Comparison of ENCODE assay signal across 13 mouse cellular contexts in the genomic region with DNA sequence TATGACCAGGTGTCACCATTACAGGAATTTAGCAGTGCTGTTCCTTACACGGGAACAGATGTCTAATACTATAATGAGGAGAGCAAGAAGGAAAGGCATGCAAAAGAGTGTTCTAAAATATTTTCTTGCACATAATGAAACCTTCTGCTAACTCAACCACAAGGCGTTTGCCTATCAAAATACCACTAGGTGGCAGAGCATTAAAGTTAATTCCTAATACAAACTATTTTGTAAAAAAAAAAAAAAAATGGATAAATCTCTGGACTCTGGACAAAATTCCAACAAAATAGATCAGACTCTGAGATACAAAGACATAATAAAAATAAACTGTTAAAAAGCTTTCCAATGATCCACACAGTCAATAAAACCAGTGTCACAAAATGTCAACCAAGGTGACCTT. TPM values are rescaled to one million over a fixed set of nuclear protein-coding genes. Genes with fewer than 3 reads are reported as not detected.
A peak's percentile ranks its signal among the peaks of the same experiment; 100 is the strongest.
DNase-seq lines count a peak whose midpoint lies in the region; ATAC-seq and TF ChIP-seq lines count a peak whose summit lies in the region.
"Had no signal": no experiment of that assay in that cellular context is flagged by ENCODE, and none has a peak within 500 bp of the region (broad histone marks: within the 10 kb centered on the region; RNA-seq: fewer than 3 reads in every experiment).

No protein-coding gene starts in this region.

- peaks cover 12% of the 10 kb centered on the region; the same call in 1 of the 2 replicates for H3K36me3 ChIP-seq in midbrain, postnatal 0 days (ENCODE audit: insufficient read depth, low read length)
- peaks cover 61% of the 10 kb centered on the region for H3K36me3 ChIP-seq in midbrain, embryonic 13.5 days
- H3K36me3 ChIP-seq in stomach, postnatal 0 days (ENCODE audit: control insufficient read depth, insufficient read depth, low read length): no peaks in the 10 kb centered on the region
- H3K36me3 ChIP-seq: embryonic facial prominence, embryonic 15.5 days; G1E had no signal

- WGBS in midbrain, postnatal 0 days: 61% methylated on average over 2 of the region's 2 CpGs
- 57% methylated on average over 2 of the region's 2 CpGs for WGBS in midbrain, embryonic 13.5 days
- WGBS in stomach, postnatal 0 days: 57% methylated on average over 2 of the region's 2 CpGs

- no peak overlapping the region for H3K9ac ChIP-seq in midbrain, postnatal 0 days (replicated peaks; ENCODE audit: low read length, poor library complexity, severe bottlenecking)
- no peak overlapping the region for H3K9ac ChIP-seq in midbrain, embryonic 13.5 days (replicated peaks)
- H3K9ac ChIP-seq in stomach, postnatal 0 days (ENCODE audit: low read length): no peak overlapping the region
- H3K9ac ChIP-seq: embryonic facial prominence, embryonic 15.5 days; limb, embryonic 15.5 days; neural tube, embryonic 15.5 days had no signal

- H3K27me3 ChIP-seq in midbrain, postnatal 0 days (ENCODE audit: insufficient read depth, low read length): no peaks in the 10 kb centered on the region
- H3K27me3 ChIP-seq in midbrain, embryonic 13.5 days: no peaks in the 10 kb centered on the region
- H3K27me3 ChIP-seq in stomach, postnatal 0 days (ENCODE audit: control insufficient read depth, insufficient read depth, low read length): no peaks in the 10 kb centered on the region
- H3K27me3 ChIP-seq: embryonic facial prominence, embryonic 15.5 days; limb, embryonic 15.5 days; neural tube, embryonic 15.5 days had no signal

- H3K27ac ChIP-seq in gastrocnemius, adult 2 months: peak overlapping the region; percentile 44
- H3K27ac ChIP-seq in layer of hippocampus, adult 2 months: no peak overlapping the region
- no peak overlapping the region for H3K27ac ChIP-seq in midbrain, postnatal 0 days (ENCODE audit: low read depth, low read length)
- H3K27ac ChIP-seq in midbrain, embryonic 13.5 days: no peak overlapping the region
- H3K27ac ChIP-seq in stomach, postnatal 0 days (replicated peaks): no peak overlapping the region
- H3K27ac ChIP-seq: embryonic facial prominence, embryonic 15.5 days; limb, embryonic 15.5 days; neural tube, embryonic 15.5 days had no signal

- no peak for ATAC-seq in midbrain, postnatal 0 days (ENCODE audit: low FRiP score)
- no peak for ATAC-seq in midbrain, embryonic 13.5 days
- no peak for ATAC-seq in stomach, postnatal 0 days (ENCODE audit: low FRiP score, low TSS enrichment)

- peak; percentile 54 for TF ChIP-seq CTCF in gastrocnemius, adult 2 months (IDR thresholded peaks at IDR 0.05)
- peak; percentile 82 for TF ChIP-seq CTCF in layer of hippocampus, adult 2 months (conservative IDR thresholded peaks at IDR 0.05)
- TF ChIP-seq CTCF in midbrain, postnatal 0 days (IDR thresholded peaks at IDR 0.05): peak; percentile 68
- peak; percentile 63 for TF ChIP-seq CTCF in stomach, postnatal 0 days (IDR thresholded peaks at IDR 0.05; ENCODE audit: low read depth)

- no peak for TF ChIP-seq EP300 in stomach, postnatal 0 days (optimal IDR thresholded peaks at IDR 0.05)

- no peak overlapping the region for H3K4me2 ChIP-seq in midbrain, postnatal 0 days (ENCODE audit: low read depth, low read length, poor library complexity, severe bottlenecking)
- no peak overlapping the region for H3K4me2 ChIP-seq in midbrain, embryonic 13.5 days (replicated peaks)
- H3K4me2 ChIP-seq in stomach, postnatal 0 days (replicated peaks; ENCODE audit: low read depth): no peak overlapping the region
- H3K4me2 ChIP-seq: embryonic facial prominence, embryonic 15.5 days; limb, embryonic 15.5 days; neural tube, embryonic 15.5 days had no signal

- intact Hi-C loops in gastrocnemius, adult 2 months (cut with DNase I): loop anchor here (5.0 kb wide), 1 partner anchor 309 kb away; no protein-coding TSS in a partner anchor

- no peak for DNase-seq in gastrocnemius, adult 2 months
- no peak for DNase-seq in gastrocnemius, adult 8-10 months (ENCODE audit: low spot score in 2 of 2)
- no peak for DNase-seq in layer of hippocampus, adult 2 months (ENCODE audit: low spot score in 2 of 2)
- DNase-seq in layer of hippocampus, postnatal 10 days (ENCODE audit: low spot score in 2 of 2): no peak
- peak; percentile 58 for DNase-seq in midbrain, postnatal 0 days (ENCODE audit: low spot score)
- DNase-seq in stomach, postnatal 0 days (ENCODE audit: low spot score): no peak
- no peak for DNase-seq in right cerebral cortex, adult 18-20 months

- H3K4me1 ChIP-seq in midbrain, postnatal 0 days (ENCODE audit: insufficient read depth, low read length): no peaks in the 10 kb centered on the region
- H3K4me1 ChIP-seq in midbrain, embryonic 13.5 days (replicated peaks): peaks cover 5% of the 10 kb centered on the region
- H3K4me1 ChIP-seq in stomach, postnatal 0 days (replicated peaks; ENCODE audit: control insufficient read depth, insufficient read depth): no peaks in the 10 kb centered on the region
- H3K4me1 ChIP-seq: embryonic facial prominence, embryonic 15.5 days; neural tube, embryonic 15.5 days had no signal

- no peak overlapping the region for H3K4me3 ChIP-seq in gastrocnemius, adult 2 months
- no peak overlapping the region for H3K4me3 ChIP-seq in layer of hippocampus, adult 2 months
- no peak overlapping the region for H3K4me3 ChIP-seq in midbrain, postnatal 0 days (ENCODE audit: low read depth, low read length)
- H3K4me3 ChIP-seq in midbrain, embryonic 13.5 days (replicated peaks): no peak overlapping the region
- H3K4me3 ChIP-seq in stomach, postnatal 0 days (ENCODE audit: low read depth, low read length): no peak overlapping the region
- H3K4me3 ChIP-seq: embryonic facial prominence, embryonic 15.5 days; limb, embryonic 15.5 days; neural tube, embryonic 15.5 days had no signal

- H3K9me3 ChIP-seq in midbrain, postnatal 0 days (ENCODE audit: low read length): no peaks in the 10 kb centered on the region
- no peaks in the 10 kb centered on the region for H3K9me3 ChIP-seq in midbrain, embryonic 13.5 days
- no peaks in the 10 kb centered on the region for H3K9me3 ChIP-seq in stomach, postnatal 0 days (ENCODE audit: control insufficient read depth, low read length)
- H3K9me3 ChIP-seq: embryonic facial prominence, embryonic 15.5 days; limb, embryonic 15.5 days; neural tube, embryonic 15.5 days had no signal

RNA-seq across cellular contexts. Expression of gene Kif21a, which starts 56.9 kb away (rescaled TPM):
- total RNA-seq in gastrocnemius, adult 2 months (2021): 10 to 100 TPM; 18.3 to 23.5 TPM
- 10 to 100 TPM; 17.6 to 26.0 (median 20.8) TPM for total RNA-seq in gastrocnemius, adult 8-10 months (2022)
- 100 to 1,000 TPM; 126 to 130 TPM for total RNA-seq in layer of hippocampus, adult 2 months (2021)
- 10 to 100 TPM; 74.5 to 75.6 TPM for total RNA-seq in layer of hippocampus, postnatal 10 days (2021)
- total RNA-seq in midbrain, postnatal 0 days (2014; rRNA removed): 64.9 and 68.7 TPM in 2 replicates
- 28.4 and 33.2 TPM in 2 replicates for polyA plus RNA-seq in midbrain, postnatal 0 days (2015; fragmentation: Nextera tagmentation; extraction: Ambion mirVana)
- polyA plus RNA-seq in midbrain, embryonic 13.5 days (2015; fragmentation: Nextera tagmentation; extraction: Ambion mirVana): 63.1 and 64.4 TPM in 2 replicates
- polyA plus RNA-seq in stomach, postnatal 0 days (2015; fragmentation: Nextera tagmentation; extraction: Ambion mirVana): 17.2 and 18.2 TPM in 2 replicates
- total RNA-seq: G1E; monocyte, adult 5-6 weeks had no signal
- polyA plus RNA-seq: G1E had no signal
